Mouse (Mus musculus): ENCODE results near the gene Rbfox1.

DNA sequence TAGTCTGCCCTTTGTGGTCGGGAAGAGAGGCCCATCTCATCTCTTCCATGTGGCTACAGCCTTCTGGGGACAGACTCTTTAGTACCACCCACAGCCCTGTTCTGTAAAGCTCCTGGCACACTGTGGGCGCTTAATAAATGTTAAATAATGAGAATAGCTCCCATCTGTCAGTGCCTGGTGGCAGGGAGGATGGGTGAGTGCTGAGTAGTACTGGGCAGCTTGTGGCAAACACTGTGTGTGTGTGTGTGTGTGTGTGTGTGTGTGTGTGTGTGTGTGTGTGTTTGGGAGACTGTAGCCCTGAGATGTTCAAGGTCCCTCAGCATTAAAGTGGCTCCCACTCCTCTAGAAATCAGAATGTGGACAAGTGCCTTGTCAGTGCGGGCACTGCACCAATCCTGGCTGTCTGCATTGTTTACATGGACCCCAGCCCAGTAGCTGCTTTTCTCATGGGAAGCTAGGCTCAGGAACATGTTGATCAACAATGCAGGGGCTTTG is 1196.0 kb downstream of the Rbfox1 start:
- no peak for TF ChIP-seq CTCF (IDR thresholded peaks at IDR 0.05; ENCODE audit: low read depth, low read length)
- no peak for TF ChIP-seq POLR2A (IDR thresholded peaks at IDR 0.05; ENCODE audit: borderline replicate concordance, low read depth, low read length)

Measured in bone marrow macrophage, adult 2 months (primary cell).